Mouse (Mus musculus): ENCODE measurements around the gene Mia2.

GRCm38 (mm10) chr12:59060322-59060721 lies 35.3 kb upstream of the Mia2 start:
- TF ChIP-seq CTCF (IDR thresholded peaks at IDR 0.05) = no peak
- no peak for TF ChIP-seq POLR2A (IDR thresholded peaks at IDR 0.05; ENCODE audit: insufficient read depth, low read depth, low read length)

Data from heart, adult 2 months (tissue).